Mouse (Mus musculus): ENCODE data around the gene Ints7.

The Ints7 gene

DNA sequence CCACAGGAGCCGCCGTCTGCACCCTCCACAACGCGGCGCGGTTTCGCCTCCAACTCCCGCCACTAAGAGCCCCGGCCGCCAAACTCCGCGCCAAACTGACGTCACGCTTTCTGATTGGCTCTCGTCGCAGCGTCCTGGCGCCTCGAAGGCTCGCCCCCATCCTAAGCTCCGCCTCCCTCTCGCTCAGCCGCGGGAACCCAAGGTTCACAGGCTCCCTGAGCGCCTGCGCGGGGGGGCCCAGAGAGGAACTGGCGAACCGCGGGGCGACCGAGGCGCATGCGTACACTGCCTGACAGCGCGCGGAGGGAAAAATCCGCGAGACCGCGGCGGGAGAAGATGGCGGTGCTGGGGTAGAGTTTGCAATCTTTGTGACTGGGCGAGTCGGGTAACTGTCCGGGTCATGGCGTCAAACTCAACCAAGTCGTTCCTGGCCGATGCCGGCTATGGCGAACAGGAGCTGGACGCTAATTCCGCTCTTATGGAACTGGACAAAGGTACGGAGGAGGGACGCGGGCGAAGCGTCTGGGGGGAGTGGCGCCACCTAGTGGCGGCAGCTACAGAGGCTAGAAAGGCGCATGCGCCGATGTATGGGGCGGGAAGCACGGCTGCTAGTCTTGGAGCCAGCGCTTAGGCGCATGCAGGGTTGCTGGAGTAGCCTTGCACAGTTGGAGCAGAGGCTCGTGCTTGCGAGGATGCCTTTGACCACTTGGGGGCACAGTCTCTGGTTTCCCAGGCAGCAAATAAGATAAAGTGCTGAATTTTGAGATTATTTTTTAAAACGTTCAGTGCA is at the start of gene Ints7, which contains the start of gene Dtl:
Gene Ints7, plus strand, starts transcription at position 179 of the 790 bp plus-strand sequence.
Gene Dtl, minus strand, starts transcription at position 87 of the 790 bp plus-strand sequence.
- peak; percentile 100 for DNase-seq

DNA sequence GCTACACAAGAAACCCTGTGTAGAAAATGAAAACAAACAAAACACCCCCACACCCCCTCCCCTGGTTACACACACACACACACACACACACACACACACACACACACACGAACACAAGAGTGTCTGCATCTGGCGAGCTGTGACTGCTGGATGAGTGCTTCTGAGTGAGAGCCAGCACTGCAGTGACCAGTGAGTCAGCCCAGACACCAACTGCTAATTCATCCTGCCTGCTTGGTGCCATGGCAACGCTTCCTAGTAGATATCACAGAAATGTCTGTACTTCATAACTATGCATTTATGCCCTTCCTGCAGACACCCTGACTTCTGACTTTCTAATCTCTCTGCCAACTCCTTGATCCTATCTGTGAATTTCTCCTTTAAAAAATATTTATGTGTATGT is 48.3 kb upstream of the Ints7 start:
- DNase-seq = peak; percentile 81

DNA sequence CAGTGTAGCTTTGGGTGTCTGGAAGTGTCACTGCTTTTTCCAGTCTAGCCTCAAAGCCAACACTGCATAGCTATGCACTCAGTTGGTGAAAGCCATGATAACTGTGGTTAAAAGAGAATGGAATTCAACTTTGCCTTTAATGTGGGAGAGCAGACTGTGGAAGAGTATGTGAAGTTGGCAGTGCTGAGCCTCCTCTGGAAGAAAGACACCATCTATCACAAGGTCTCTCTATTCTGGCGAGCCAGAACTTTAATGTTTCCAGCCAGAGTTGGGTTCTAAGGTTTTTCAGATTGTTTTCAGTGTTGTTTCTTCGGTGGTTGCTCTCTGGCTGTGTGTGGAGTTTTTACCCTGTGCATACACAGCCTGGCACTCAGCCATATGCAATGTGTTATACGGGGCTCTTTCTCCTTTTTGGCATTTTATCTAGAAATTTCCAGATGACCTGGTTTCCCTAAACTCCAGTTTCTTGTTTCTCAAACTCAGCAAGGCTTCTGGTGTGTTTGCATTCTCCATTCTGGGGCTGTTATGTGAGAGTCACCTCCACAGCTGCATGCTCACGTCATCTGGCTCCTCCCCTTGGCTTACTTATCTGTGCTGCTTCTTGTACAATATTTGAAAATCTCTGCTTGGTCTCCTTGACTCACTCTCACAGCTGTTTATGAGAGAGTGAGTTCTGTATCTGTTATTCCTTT is 47.4 kb upstream of the Ints7 start:
- peak; percentile 96 for DNase-seq

DNA sequence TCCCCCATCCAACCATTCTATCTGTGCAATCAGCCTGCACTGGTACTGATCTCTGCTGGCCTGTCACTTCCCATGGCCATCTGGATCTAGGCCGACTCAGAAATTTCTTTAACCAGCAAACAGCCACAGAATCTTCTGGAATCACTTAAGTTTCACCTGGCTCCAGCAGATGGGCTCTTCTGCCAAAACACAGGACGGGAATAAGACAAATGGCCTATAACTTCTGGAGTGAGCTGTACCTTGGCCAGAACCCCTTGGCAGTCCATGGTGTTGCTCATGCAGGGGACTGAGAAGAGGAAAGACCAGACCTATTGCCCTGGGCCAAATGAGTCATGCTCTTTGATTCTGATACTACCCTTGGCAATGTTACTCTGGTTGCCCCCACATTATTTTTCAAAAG is 46.0 kb upstream of the Ints7 start:
- DNase-seq = peak; percentile 95

- peak; percentile 85 for DNase-seq
These were observed 44.4 kb upstream of the Ints7 start for GRCm38 (mm10) chr1:191531023-191531422.

- peak; percentile 97 for DNase-seq
These were observed 40.5 kb upstream of the Ints7 start for GRCm38 (mm10) chr1:191534896-191535295.

DNA sequence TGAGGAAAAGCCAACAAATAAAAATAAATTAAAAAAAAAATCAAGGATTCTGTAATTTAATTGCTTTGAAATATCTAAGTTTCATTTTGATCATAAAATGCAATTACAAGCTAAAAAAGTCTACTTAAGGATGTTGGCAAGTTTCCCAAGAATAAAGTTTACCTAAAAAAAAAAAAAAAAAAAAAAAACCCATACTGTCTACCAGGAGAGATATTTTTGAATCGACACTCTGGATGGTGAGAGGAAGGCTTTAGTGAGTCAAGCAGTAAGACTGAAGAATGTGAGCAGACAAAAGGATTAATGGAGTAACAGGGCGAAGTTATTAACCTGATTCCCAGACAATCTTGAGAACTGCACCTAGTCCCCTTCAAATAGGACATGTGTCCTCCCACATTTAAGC is 35.1 kb upstream of the Ints7 start:
- DNase-seq = no peak

DNA sequence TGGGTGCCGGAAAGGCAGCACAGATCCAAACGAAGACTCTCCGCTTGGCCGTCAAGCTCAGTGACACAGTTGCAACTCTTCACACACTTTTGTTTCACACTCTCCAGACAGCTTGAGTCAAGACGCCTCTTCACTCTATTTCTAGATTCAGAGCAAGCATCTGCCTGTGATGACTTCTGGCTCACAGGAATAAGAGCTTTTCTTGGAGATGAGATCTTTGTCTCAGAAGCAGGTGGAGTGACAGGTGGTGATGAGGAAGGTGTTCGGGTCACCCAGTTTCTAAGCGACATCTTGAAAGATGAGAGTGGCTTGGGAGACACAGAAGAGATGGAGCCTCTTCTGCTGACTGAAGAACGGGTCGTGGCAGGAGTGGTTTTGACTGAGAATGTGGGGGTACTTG is 34.4 kb upstream of the Ints7 start:
- DNase-seq = peak; percentile 61

DNA sequence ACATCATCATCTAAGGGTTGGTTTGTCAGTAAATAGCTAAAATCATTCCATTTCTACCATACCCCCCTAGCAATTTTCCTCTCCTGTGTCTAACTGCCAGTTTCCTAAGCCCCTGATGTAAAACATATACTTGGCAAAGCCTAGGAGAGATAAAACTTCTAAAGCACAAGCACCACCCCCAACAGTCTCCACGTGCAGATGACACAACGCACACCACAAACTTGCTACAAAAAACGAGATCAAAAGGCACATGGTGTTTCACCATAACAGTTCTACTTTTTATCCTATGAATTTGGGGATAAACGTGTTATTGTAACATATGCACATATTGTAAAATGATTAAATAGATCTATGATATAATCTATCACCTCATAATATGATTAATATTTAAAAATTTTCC is 33.8 kb upstream of the Ints7 start:
- DNase-seq = no peak

GRCm38 (mm10) chr1:191543747-191544146 is 31.7 kb upstream of the Ints7 start:
- peak; percentile 30 for DNase-seq

GRCm38 (mm10) chr1:191550786-191551185 is 24.6 kb upstream of the Ints7 start:
- peak; percentile 84 for DNase-seq

DNA sequence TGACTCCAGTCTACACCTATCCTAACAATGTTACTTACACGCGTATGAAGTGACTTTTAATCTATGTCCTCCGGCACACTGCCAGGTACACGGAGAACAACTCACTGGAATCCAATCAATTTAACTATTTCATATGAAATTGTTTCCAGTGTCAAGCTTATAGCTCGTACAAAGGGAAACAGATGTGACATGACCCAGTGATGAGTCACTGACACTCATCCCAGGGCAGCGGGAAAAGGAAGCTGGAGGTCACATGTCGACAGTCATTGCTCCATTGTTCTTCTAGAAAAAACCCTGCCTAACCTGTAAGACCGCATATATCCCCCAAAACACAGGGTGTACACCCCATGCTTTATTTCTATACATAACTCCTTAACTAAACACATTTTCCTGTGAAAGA is 18.3 kb upstream of the Ints7 start:
- peak; percentile 95 for DNase-seq

GRCm38 (mm10) chr1:191559779-191560178 is 15.7 kb upstream of the Ints7 start:
- peak; percentile 93 for DNase-seq

DNA sequence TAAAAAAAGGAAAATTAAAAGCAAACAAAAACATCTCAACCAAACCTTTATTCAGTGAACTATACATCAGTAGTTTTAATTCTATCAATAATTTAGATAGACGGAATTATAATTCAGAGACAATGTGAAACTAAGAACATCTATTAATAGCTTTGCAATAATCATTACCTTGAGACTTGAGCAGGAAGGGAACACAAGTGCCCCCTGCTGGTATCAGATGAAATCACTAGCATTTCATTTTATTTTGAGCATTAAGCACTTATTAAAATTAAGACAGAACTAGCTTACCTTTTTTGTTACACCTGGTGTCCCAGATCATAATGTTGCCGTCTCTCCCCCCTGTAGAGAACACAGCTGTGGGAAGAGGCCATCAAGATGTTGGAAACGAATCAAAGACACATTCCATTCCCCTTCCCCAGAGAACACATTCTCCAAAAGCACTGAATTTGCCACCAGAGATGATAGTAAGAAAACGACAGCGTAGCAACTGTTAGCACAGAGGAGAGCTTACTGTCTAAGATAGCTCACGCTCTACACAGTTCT is 12.5 kb upstream of the Ints7 start:
- DNase-seq = peak; percentile 88

- DNase-seq = peak; percentile 82
These were observed 7.6 kb upstream of the Ints7 start for GRCm38 (mm10) chr1:191567859-191568258.

DNA sequence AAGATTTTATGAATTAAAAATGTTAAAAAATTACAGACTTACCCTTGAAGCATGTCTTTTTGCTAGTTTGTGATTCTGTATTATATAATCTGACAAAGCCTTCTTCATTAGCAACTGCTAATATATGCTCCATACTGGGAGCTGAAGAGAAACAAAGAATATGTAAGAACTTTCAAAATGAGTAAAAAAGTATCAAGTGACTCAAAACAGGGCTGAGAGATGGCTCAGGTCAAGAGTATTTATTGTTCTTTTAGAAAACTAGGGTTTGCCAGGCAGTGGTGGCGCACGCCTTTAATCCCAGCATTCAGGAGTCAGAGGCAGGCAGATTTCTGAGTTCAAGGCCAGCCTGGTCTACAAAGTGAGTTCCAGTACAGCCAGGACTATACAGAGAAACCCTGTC is 5.8 kb upstream of the Ints7 start:
- peak; percentile 22 for DNase-seq

GRCm38 (mm10) chr1:191570415-191570814 is 5.0 kb upstream of the Ints7 start:
- peak; percentile 16 for DNase-seq

- no peak for DNase-seq
These were observed 1.4 kb upstream of the Ints7 start for GRCm38 (mm10) chr1:191573906-191574639.

GRCm38 (mm10) chr1:191574871-191575457 is 472 bp upstream of the Ints7 start:
- DNase-seq = peak; percentile 96

DNA sequence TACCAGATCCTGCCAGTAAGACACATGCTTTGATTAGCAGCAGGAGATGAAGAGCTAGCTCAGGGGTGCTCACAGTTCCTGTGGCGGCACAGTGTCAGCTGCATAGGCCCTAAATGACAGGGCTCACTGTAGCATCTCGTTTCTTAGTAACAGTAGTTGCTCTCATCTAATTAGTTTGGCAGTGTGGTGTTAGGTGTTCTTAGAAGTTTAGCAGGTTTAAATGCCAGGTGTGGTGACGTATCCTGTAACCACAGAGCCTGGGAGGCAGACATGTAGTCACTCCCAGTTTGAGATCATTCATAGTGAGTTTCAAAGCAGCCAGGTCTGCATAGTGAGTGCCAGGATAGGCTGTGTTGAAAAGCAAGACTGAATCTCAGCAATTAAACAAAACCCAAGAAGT is 4.1 kb downstream of the Ints7 start:
- DNase-seq = no peak

- peak; percentile 57 for DNase-seq
These were observed 6.2 kb downstream of the Ints7 start for GRCm38 (mm10) chr1:191581641-191582040.

DNA sequence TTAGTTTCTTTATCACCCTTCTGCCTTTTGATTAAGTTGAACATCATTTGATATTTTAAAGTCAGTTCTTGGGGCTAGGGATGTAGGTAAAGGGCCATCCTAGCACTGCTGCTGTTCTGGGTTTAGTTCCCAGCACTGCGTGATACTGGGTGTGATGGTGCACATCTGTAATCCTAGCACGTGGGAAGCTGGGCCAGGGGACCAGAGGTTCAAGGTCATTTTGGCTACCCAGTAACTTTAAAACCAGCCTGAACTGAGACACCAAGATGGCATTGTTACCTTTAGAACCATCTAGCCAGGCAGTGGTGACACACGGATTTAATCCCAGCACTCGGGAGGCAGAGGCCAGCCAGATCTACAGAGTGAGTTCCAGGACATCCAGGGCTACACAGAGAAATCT is 8.4 kb downstream of the Ints7 start:
- peak; percentile 75 for DNase-seq

- DNase-seq = peak; percentile 57
These were observed 9.0 kb downstream of the Ints7 start for GRCm38 (mm10) chr1:191584483-191584882.
